In the genomic region with DNA sequence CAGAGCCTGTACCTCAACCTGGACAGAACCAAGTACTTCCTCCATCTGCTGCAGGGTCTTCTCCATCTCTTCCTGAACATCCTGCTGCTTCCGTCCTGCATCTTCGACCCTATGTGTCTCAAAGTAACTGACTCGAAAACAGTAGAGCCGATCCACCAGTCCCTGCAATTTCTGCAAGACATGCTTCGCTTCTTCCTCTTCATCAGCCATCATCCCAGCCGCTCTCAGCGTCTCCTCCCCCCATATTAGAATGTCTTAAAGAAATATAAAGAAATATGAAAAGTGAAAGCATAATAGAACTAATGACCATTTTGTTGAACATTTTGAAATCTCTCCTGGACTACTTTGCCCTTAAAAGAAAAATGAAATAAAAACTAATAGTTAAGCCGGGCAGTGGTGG, we compare ENCODE assay signal across 27 mouse cellular contexts.
DNase-seq lines count a peak whose midpoint lies in the region; ATAC-seq lines count a peak whose summit lies in the region.
"Had no signal": no experiment of that assay in that cellular context is flagged by ENCODE, and none has a peak within 500 bp of the region (broad histone marks: within the 10 kb centered on the region; RNA-seq: fewer than 3 reads in every experiment).

No protein-coding gene starts in this region.

- H3K4me1 ChIP-seq in kidney, embryonic 14.5 days (ENCODE audit: control insufficient read depth, insufficient read depth, low read length) = no peaks in the 10 kb centered on the region
- H3K4me1 ChIP-seq: embryonic facial prominence, embryonic 13.5 days; embryonic facial prominence, embryonic 15.5 days; forebrain, embryonic 10.5 days; forebrain, embryonic 12.5 days had no signal

- no peak for DNase-seq in lung, postnatal 36 days
- DNase-seq: adrenal gland, postnatal 10 days; adrenal gland, postnatal 25 days; B cell, adult 2 months; cerebellum, adult 11 months; cerebellum, adult 18-20 months; cerebellum, adult 8-10 months; cerebellum, adult 9-11 months; cerebellum, postnatal 14 days; cerebellum, postnatal 36 days; embryo, embryonic 11 days had no signal

- no peaks in the 10 kb centered on the region for H3K9me3 ChIP-seq in kidney, embryonic 14.5 days (ENCODE audit: control insufficient read depth, low read length)
- H3K9me3 ChIP-seq: embryonic facial prominence, embryonic 13.5 days; embryonic facial prominence, embryonic 15.5 days; forebrain, embryonic 10.5 days; forebrain, embryonic 12.5 days had no signal

- no peaks in the 10 kb centered on the region for H3K27me3 ChIP-seq in kidney, embryonic 14.5 days (ENCODE audit: control insufficient read depth, insufficient read depth, low read length)
- H3K27me3 ChIP-seq: CH12.LX; embryonic facial prominence, embryonic 13.5 days; embryonic facial prominence, embryonic 15.5 days; forebrain, embryonic 12.5 days; Patski had no signal

- ATAC-seq in granulocyte monocyte progenitor cell, adult 5-6 weeks (replicated peaks; ENCODE audit: poor library complexity, severe bottlenecking) = peak; percentile 55; the same call in 1 of the 2 replicates
- 0 out of 2 replicates have a peak, but pooled peaks have one; percentile 29 for ATAC-seq in megakaryocyte progenitor cell, adult 5-6 weeks (replicated peaks; ENCODE audit: poor library complexity)
- peak; percentile 58 for ATAC-seq in neutrophil, adult 5-6 weeks (ENCODE audit: extremely low read depth, insufficient number of reproducible peaks, low FRiP score, poor library complexity, severe bottlenecking)
- no peak for ATAC-seq in kidney, embryonic 14.5 days (ENCODE audit: low FRiP score, low TSS enrichment)
- ATAC-seq: activated CD4-positive, CD25-positive, alpha-beta regulatory T cell, adult 4 months; CD4-positive, CD25-positive, alpha-beta regulatory T cell, adult 4 months; forebrain, embryonic 14.5 days; forebrain, embryonic 16.5 days; Patski had no signal

- no peaks in the 10 kb centered on the region for H3K36me3 ChIP-seq in kidney, embryonic 14.5 days (ENCODE audit: control insufficient read depth, insufficient read depth, low read length)
- H3K36me3 ChIP-seq: embryonic facial prominence, embryonic 13.5 days; embryonic facial prominence, embryonic 15.5 days; forebrain, embryonic 10.5 days; forebrain, embryonic 12.5 days; G1E had no signal

- no peak overlapping the region for H3K9ac ChIP-seq in kidney, embryonic 14.5 days (ENCODE audit: low read depth, low read length)
- H3K9ac ChIP-seq: embryonic facial prominence, embryonic 13.5 days; embryonic facial prominence, embryonic 15.5 days; forebrain, embryonic 12.5 days had no signal

- no peak overlapping the region for H3K27ac ChIP-seq in kidney, embryonic 14.5 days (ENCODE audit: low read depth, low read length)
- H3K27ac ChIP-seq: embryonic facial prominence, embryonic 13.5 days; embryonic facial prominence, embryonic 15.5 days; forebrain, embryonic 10.5 days; forebrain, embryonic 12.5 days had no signal

- no peak overlapping the region for H3K4me2 ChIP-seq in kidney, embryonic 14.5 days (replicated peaks; ENCODE audit: low read depth, low read length)
- H3K4me2 ChIP-seq: embryonic facial prominence, embryonic 13.5 days; embryonic facial prominence, embryonic 15.5 days; forebrain, embryonic 12.5 days had no signal

- WGBS in kidney, embryonic 14.5 days = 95% methylated on average over 8 of the region's 8 CpGs

- no peak overlapping the region for H3K4me3 ChIP-seq in kidney, embryonic 14.5 days (ENCODE audit: low read length)
- H3K4me3 ChIP-seq: embryonic facial prominence, embryonic 13.5 days; embryonic facial prominence, embryonic 15.5 days; erythroblast, embryonic 14.5 days; forebrain, embryonic 10.5 days; forebrain, embryonic 12.5 days had no signal
